Mouse (Mus musculus): ENCODE measurements at regions not wholly inside any gene's neighbourhood (a gene's known extent, or its start where the extent isn't known, plus 50 kb on each side); places are given as distances from the start of the nearest gene placed in this dataset.

GRCm38 (mm10) chr12:13861226-13861625 is 290.6 kb downstream of the Fam84a start:
- Histone ChIP-seq H3K9me3 (replicated peaks; ENCODE audit: insufficient read depth, low read length) (no peaks in the 10 kb centered on the region), H3K36me3 (ENCODE audit: control insufficient read depth in 1 of 2, insufficient read depth in 2 of 2, low read length in 2 of 2) (no peaks in the 10 kb centered on the region), H3K4me1 (ENCODE audit: control insufficient read depth in 1 of 2, insufficient read depth in 2 of 2, low read length in 2 of 2) (no peaks in the 10 kb centered on the region), H3K9ac (ENCODE audit: control insufficient read depth, low read depth, low read length, poor library complexity, severe bottlenecking) (no peak overlapping the region), H3K79me2 (ENCODE audit: control insufficient read depth, insufficient read depth, low read length, poor library complexity) (no peaks in the 10 kb centered on the region), H3K4me3 (ENCODE audit: control insufficient read depth in 1 of 2, insufficient read depth in 1 of 2, low read depth in 2 of 2, low read length in 2 of 2) (no peak overlapping the region), H3K27ac (ENCODE audit: control insufficient read depth, low read depth, low read length) (no peak overlapping the region), H3K27me3 (ENCODE audit: control insufficient read depth in 1 of 2, insufficient read depth in 2 of 2, low read length in 2 of 2) (no peaks in the 10 kb centered on the region)
- no peak for TF ChIP-seq USF1 (IDR thresholded peaks at IDR 0.05; ENCODE audit: low read depth, low read length)
- TF ChIP-seq E2F4 (IDR thresholded peaks at IDR 0.05; ENCODE audit: borderline replicate concordance, low read depth, low read length) = no peak
- TF ChIP-seq MYC (IDR thresholded peaks at IDR 0.05; ENCODE audit: low read depth, low read length) = no peak
- no peak for TF ChIP-seq USF2 (IDR thresholded peaks at IDR 0.05; ENCODE audit: borderline replicate concordance in 1 of 2, insufficient read depth in 1 of 2, low read depth in 1 of 2, low read length in 2 of 2)
- no peak for TF ChIP-seq RAD21 (IDR thresholded peaks at IDR 0.05; ENCODE audit: low read depth, low read length)
- TF ChIP-seq ZMIZ1 (IDR thresholded peaks at IDR 0.05; ENCODE audit: low read depth, low read length) = no peak
- no peak for TF ChIP-seq NRF1 (IDR thresholded peaks at IDR 0.05; ENCODE audit: insufficient read depth, low read depth, low read length, poor library complexity, severe bottlenecking)
- TF ChIP-seq POLR2AphosphoS5 (IDR thresholded peaks at IDR 0.05; ENCODE audit: borderline replicate concordance, low read depth, low read length) = no peak
- no peak for TF ChIP-seq ZNF384 (IDR thresholded peaks at IDR 0.05; ENCODE audit: low read depth, low read length)
- no peak for TF ChIP-seq ZKSCAN1 (IDR thresholded peaks at IDR 0.05; ENCODE audit: low read depth, low read length)
- TF ChIP-seq TCF12 (IDR thresholded peaks at IDR 0.05; ENCODE audit: low read depth, low read length) = no peak
- no peak for TF ChIP-seq EP300 (IDR thresholded peaks at IDR 0.05; ENCODE audit: low read depth in 1 of 2, low read length in 2 of 2)
- no peak for TF ChIP-seq GATA1 (IDR thresholded peaks at IDR 0.05; ENCODE audit: low read depth, low read length)
- TF ChIP-seq TAL1 (IDR thresholded peaks at IDR 0.05; ENCODE audit: low read length) = no peak
- no peak for TF ChIP-seq CTCF (IDR thresholded peaks at IDR 0.05 in 2 of 3, conservative IDR thresholded peaks at IDR 0.05 in 1 of 3; ENCODE audit: control insufficient read depth in 1 of 3, insufficient read depth in 1 of 3, low read depth in 2 of 3, low read length in 3 of 3, poor library complexity in 1 of 3, severe bottlenecking in 1 of 3)
- no peak for TF ChIP-seq HCFC1 (IDR thresholded peaks at IDR 0.05; ENCODE audit: low read depth, low read length)
- no peak for TF ChIP-seq ELF1 (IDR thresholded peaks at IDR 0.05; ENCODE audit: low read depth, low read length)
- no peak for TF ChIP-seq NELFE (IDR thresholded peaks at IDR 0.05; ENCODE audit: low read depth, low read length)
- no peak for TF ChIP-seq POLR2A (IDR thresholded peaks at IDR 0.05; ENCODE audit: control insufficient read depth in 1 of 2, insufficient read depth in 1 of 2, low read depth in 1 of 2, low read length in 2 of 2, poor library complexity in 1 of 2)
- no peak for DNase-seq (ENCODE audit: low read depth, low spot score)

Measured in MEL (cell line).